Mouse (Mus musculus): ENCODE data around the gene Olfr1043. TPM values are rescaled to one million over a fixed set of nuclear protein-coding genes. Genes with fewer than 3 reads are reported as not detected.

The Olfr1043 gene
- polyA plus RNA-seq, 1 experiment from 2014 or later = not detected

GRCm38 (mm10) chr2:86135828-86136227, 31.5 kb downstream of the Olfr1043 start, which contains the start of gene Olfr1039:
Gene Olfr1039 (minus strand): TSS chr2:86135928.
- WGBS = 92% methylated on average over 1 of the region's 1 CpGs
- no peaks in the 10 kb centered on the region for H3K36me3 ChIP-seq (ENCODE audit: control insufficient read depth, insufficient read depth, low read length)
- H3K9ac ChIP-seq (ENCODE audit: low read length) = no peak within 1 kb of the TSS
- H3K4me2 ChIP-seq (ENCODE audit: low read length) = no peak within 1 kb of the TSS
- no peak for ATAC-seq (replicated peaks; ENCODE audit: low FRiP score, low TSS enrichment, low read depth)
- no peak within 1 kb of the TSS for H3K27ac ChIP-seq (ENCODE audit: low read depth)
- H3K27me3 ChIP-seq (replicated peaks; ENCODE audit: control insufficient read depth, insufficient read depth, low read length) = no peaks in the 10 kb centered on the region
- DNase-seq (ENCODE audit: low spot score) = no peak
- no peak within 1 kb of the TSS for H3K4me3 ChIP-seq (ENCODE audit: low read depth, low read length)
- H3K9me3 ChIP-seq (ENCODE audit: control insufficient read depth, low read length) = no peaks in the 10 kb centered on the region
- H3K4me1 ChIP-seq (replicated peaks; ENCODE audit: control insufficient read depth, insufficient read depth, low read length) = no peaks in the 10 kb centered on the region

Other genes with a start within 250 kb of the Olfr1043 start
- gene Olfr1026, start 246.0 kb downstream of the Olfr1043 start, polyA plus RNA-seq (2014; fragmentation: Nextera tagmentation; extraction: Ambion mirVana) = not detected in 2 replicates
- not detected in 2 replicates for gene Olfr1028, start 217.1 kb downstream of the Olfr1043 start, polyA plus RNA-seq (2014; fragmentation: Nextera tagmentation; extraction: Ambion mirVana)
- not detected in 2 replicates for gene Olfr1029, start 193.6 kb downstream of the Olfr1043 start, polyA plus RNA-seq (2014; fragmentation: Nextera tagmentation; extraction: Ambion mirVana)
- not detected in 2 replicates for gene Olfr1030, start 188.2 kb downstream of the Olfr1043 start, polyA plus RNA-seq (2014; fragmentation: Nextera tagmentation; extraction: Ambion mirVana)
- not detected in 2 replicates for gene Olfr1031, start 177.2 kb downstream of the Olfr1043 start, polyA plus RNA-seq (2014; fragmentation: Nextera tagmentation; extraction: Ambion mirVana)
- gene Olfr1032, start 162.0 kb downstream of the Olfr1043 start, polyA plus RNA-seq (2014; fragmentation: Nextera tagmentation; extraction: Ambion mirVana) = not detected in 2 replicates
- gene Olfr1033, start 146.9 kb downstream of the Olfr1043 start, polyA plus RNA-seq (2014; fragmentation: Nextera tagmentation; extraction: Ambion mirVana) = 2.3 and 2.7 TPM in 2 replicates
- 0.07 TPM in 1 of 2 replicates, not detected in the other for gene Olfr1034, start 121.7 kb downstream of the Olfr1043 start, polyA plus RNA-seq (2014; fragmentation: Nextera tagmentation; extraction: Ambion mirVana)
- not detected in 2 replicates for gene Olfr1036, start 93.5 kb downstream of the Olfr1043 start, polyA plus RNA-seq (2014; fragmentation: Nextera tagmentation; extraction: Ambion mirVana)
- gene Olfr1037, start 80.1 kb downstream of the Olfr1043 start, polyA plus RNA-seq (2014; fragmentation: Nextera tagmentation; extraction: Ambion mirVana) = not detected in 2 replicates
- not detected in 2 replicates for gene Olfr1039, start 31.6 kb downstream of the Olfr1043 start, polyA plus RNA-seq (2014; fragmentation: Nextera tagmentation; extraction: Ambion mirVana)
- not detected in 2 replicates for gene Olfr1040, start 20.8 kb downstream of the Olfr1043 start, polyA plus RNA-seq (2014; fragmentation: Nextera tagmentation; extraction: Ambion mirVana)
- gene Olfr1042, start 5.7 kb downstream of the Olfr1043 start, polyA plus RNA-seq (2014; fragmentation: Nextera tagmentation; extraction: Ambion mirVana) = not detected in 2 replicates
- not detected in 2 replicates for gene Olfr1044, start 10.3 kb upstream of the Olfr1043 start, polyA plus RNA-seq (2014; fragmentation: Nextera tagmentation; extraction: Ambion mirVana)
- not detected in 2 replicates for gene Olfr52, start 18.2 kb upstream of the Olfr1043 start, polyA plus RNA-seq (2014; fragmentation: Nextera tagmentation; extraction: Ambion mirVana)
- gene Olfr1045, start 35.5 kb upstream of the Olfr1043 start, polyA plus RNA-seq (2014; fragmentation: Nextera tagmentation; extraction: Ambion mirVana) = not detected in 2 replicates
- gene Olfr1046, start 51.8 kb upstream of the Olfr1043 start, polyA plus RNA-seq (2014; fragmentation: Nextera tagmentation; extraction: Ambion mirVana) = not detected in 2 replicates
- gene Olfr1047, start 63.9 kb upstream of the Olfr1043 start, polyA plus RNA-seq (2014; fragmentation: Nextera tagmentation; extraction: Ambion mirVana) = not detected in 2 replicates
- not detected in 2 replicates for gene Olfr1048, start 72.8 kb upstream of the Olfr1043 start, polyA plus RNA-seq (2014; fragmentation: Nextera tagmentation; extraction: Ambion mirVana)
- gene Olfr1049, start 90.8 kb upstream of the Olfr1043 start, polyA plus RNA-seq (2014; fragmentation: Nextera tagmentation; extraction: Ambion mirVana) = not detected in 2 replicates
- gene Olfr1051, start 111.6 kb upstream of the Olfr1043 start, polyA plus RNA-seq (2014; fragmentation: Nextera tagmentation; extraction: Ambion mirVana) = not detected in 2 replicates
- gene Olfr1052, start 124.9 kb upstream of the Olfr1043 start, polyA plus RNA-seq (2014; fragmentation: Nextera tagmentation; extraction: Ambion mirVana) = not detected in 2 replicates
- gene Olfr1053, start 147.8 kb upstream of the Olfr1043 start, polyA plus RNA-seq (2014; fragmentation: Nextera tagmentation; extraction: Ambion mirVana) = not detected in 2 replicates
- gene Olfr1054, start 167.9 kb upstream of the Olfr1043 start, polyA plus RNA-seq (2014; fragmentation: Nextera tagmentation; extraction: Ambion mirVana) = not detected in 2 replicates
- gene Olfr1055, start 182.8 kb upstream of the Olfr1043 start, polyA plus RNA-seq (2014; fragmentation: Nextera tagmentation; extraction: Ambion mirVana) = not detected in 2 replicates
- gene Olfr1056, start 194.9 kb upstream of the Olfr1043 start, polyA plus RNA-seq (2014; fragmentation: Nextera tagmentation; extraction: Ambion mirVana) = not detected in 2 replicates
- not detected in 2 replicates for gene Olfr1057, start 210.9 kb upstream of the Olfr1043 start, polyA plus RNA-seq (2014; fragmentation: Nextera tagmentation; extraction: Ambion mirVana)
- gene Olfr1058, start 221.0 kb upstream of the Olfr1043 start, polyA plus RNA-seq (2014; fragmentation: Nextera tagmentation; extraction: Ambion mirVana) = not detected in 2 replicates
- gene Olfr1061, start 246.5 kb upstream of the Olfr1043 start, polyA plus RNA-seq (2014; fragmentation: Nextera tagmentation; extraction: Ambion mirVana) = not detected in 2 replicates